ENCODE assay signal across 8 mouse cellular contexts in the genomic region with DNA sequence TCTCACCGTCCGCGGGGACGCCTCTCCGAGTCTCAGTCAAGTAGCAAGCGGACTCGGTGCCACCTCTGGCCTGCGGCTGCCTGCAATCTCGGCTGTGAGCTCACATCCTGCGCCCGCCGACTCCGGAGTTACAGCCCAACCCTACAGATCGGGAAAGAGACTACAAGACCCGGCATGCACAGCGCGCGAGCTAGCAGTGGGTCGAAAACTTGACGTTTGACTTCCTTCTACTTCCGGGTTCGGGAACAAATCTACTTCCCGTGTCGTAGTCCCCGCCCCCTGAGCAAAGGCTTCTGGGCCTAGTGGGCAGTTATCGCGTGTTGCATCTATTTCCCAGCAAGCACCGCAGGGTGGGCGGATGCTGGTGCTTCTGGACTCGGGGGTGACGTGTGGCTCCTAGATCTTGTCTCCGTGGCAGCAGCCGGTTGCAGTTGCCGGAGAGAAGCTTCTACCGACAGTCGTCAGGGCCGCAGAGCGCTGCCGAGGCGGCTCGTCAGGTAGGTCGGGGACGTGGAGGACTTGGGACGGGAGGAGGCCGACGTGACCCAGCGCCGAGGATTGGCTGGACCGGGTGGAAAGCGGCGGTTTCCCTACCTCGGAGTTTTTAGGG. TPM values are rescaled to one million over a fixed set of nuclear protein-coding genes. Genes with fewer than 3 reads are reported as not detected.
DNase-seq lines count a peak whose midpoint lies in the region; ATAC-seq lines count a peak whose summit lies in the region.

Gene Tnfaip1, minus strand, starts transcription at position 253 of the 610 bp plus-strand sequence.
Gene Ift20, plus strand, starts transcription at position 282 of the 610 bp plus-strand sequence.

- DNase-seq in B cell, adult 2 months: peak; percentile 97 to 98
- peak; percentile 100 for DNase-seq in brain, adult 2 months (ENCODE audit: low read depth, low spot score)
- peak; percentile 100 for DNase-seq in heart, embryonic 10.5 days (ENCODE audit: low spot score)
- peak; percentile 98 for DNase-seq in liver
- peak; percentile 95 to 96 for DNase-seq in spleen, postnatal 4 days (ENCODE audit: low spot score in 2 of 2)

- peaks cover 35% of the 10 kb centered on the region for H3K36me3 ChIP-seq in heart, embryonic 10.5 days
- H3K36me3 ChIP-seq in kidney, embryonic 15.5 days: peaks cover 38% of the 10 kb centered on the region

- peak within 1 kb of the TSS; percentile 87 for H3K4me3 ChIP-seq in heart, embryonic 10.5 days
- H3K4me3 ChIP-seq in kidney, embryonic 15.5 days (replicated peaks): peak within 1 kb of the TSS; percentile 80

- peak within 1 kb of the TSS; percentile 90 for H3K9ac ChIP-seq in kidney, embryonic 15.5 days

- H3K4me1 ChIP-seq in heart, embryonic 10.5 days: peaks cover 29% of the 10 kb centered on the region
- peaks cover 34% of the 10 kb centered on the region for H3K4me1 ChIP-seq in kidney, embryonic 15.5 days

- peak within 1 kb of the TSS; percentile 76 for H3K4me2 ChIP-seq in kidney, embryonic 15.5 days

- peak within 1 kb of the TSS; percentile 93 for H3K27ac ChIP-seq in heart, embryonic 10.5 days
- peak within 1 kb of the TSS; percentile 94 for H3K27ac ChIP-seq in kidney, embryonic 15.5 days

- under 1% methylated on average over 52 of the region's 52 CpGs for WGBS in heart, embryonic 10.5 days
- WGBS in kidney, embryonic 15.5 days: under 1% methylated on average over 52 of the region's 52 CpGs

- peak; percentile 96 for ATAC-seq in erythroblast, adult 5-6 weeks (replicated peaks; ENCODE audit: low FRiP score, poor library complexity, severe bottlenecking)
- peak; percentile 97 for ATAC-seq in kidney, embryonic 15.5 days (replicated peaks; ENCODE audit: low FRiP score)
- ATAC-seq in monocyte, adult 5-6 weeks (replicated peaks; ENCODE audit: insufficient number of reproducible peaks, low FRiP score, low TSS enrichment, poor library complexity, severe bottlenecking): peak; percentile 96

- H3K27me3 ChIP-seq in heart, embryonic 10.5 days (ENCODE audit: insufficient read depth, poor library complexity, severe bottlenecking): no peaks in the 10 kb centered on the region
- H3K27me3 ChIP-seq in kidney, embryonic 15.5 days: no peaks in the 10 kb centered on the region

- no peaks in the 10 kb centered on the region for H3K9me3 ChIP-seq in heart, embryonic 10.5 days
- no peaks in the 10 kb centered on the region for H3K9me3 ChIP-seq in kidney, embryonic 15.5 days (replicated peaks)

RNA-seq across cellular contexts. Expression of gene Tnfaip1, which starts in this region (rescaled TPM):
- 0.58 and 2.1 TPM in 2 replicates for total RNA-seq in erythroblast, adult 5-6 weeks (2015; ENCODE audit: low replicate concordance)
- total RNA-seq in erythroblast, adult 5-6 weeks (2017; ENCODE audit: low replicate concordance): 0.60 and 1.5 TPM in 2 replicates
- polyA plus RNA-seq in heart, embryonic 10.5 days (2016; fragmentation: Nextera tagmentation; extraction: Ambion mirVana): 92.5 and 92.6 TPM in 2 replicates
- 81.8 and 88.2 TPM in 2 replicates for polyA plus RNA-seq in kidney, embryonic 15.5 days (2015; fragmentation: Nextera tagmentation; extraction: Ambion mirVana)
- 5.4 to 8.8 TPM (median 8.3 TPM) in 3 replicates for total RNA-seq in monocyte, adult 5-6 weeks (2017)

RNA-seq across cellular contexts. Expression of gene Ift20, which starts in this region (rescaled TPM):
- 31.5 and 42.0 TPM in 2 replicates for total RNA-seq in erythroblast, adult 5-6 weeks (2015; ENCODE audit: low replicate concordance)
- 49.2 and 62.7 TPM in 2 replicates for total RNA-seq in erythroblast, adult 5-6 weeks (2017; ENCODE audit: low replicate concordance)
- polyA plus RNA-seq in heart, embryonic 10.5 days (2016; fragmentation: Nextera tagmentation; extraction: Ambion mirVana): 92.8 and 95.9 TPM in 2 replicates
- 134 and 145 TPM in 2 replicates for polyA plus RNA-seq in kidney, embryonic 15.5 days (2015; fragmentation: Nextera tagmentation; extraction: Ambion mirVana)
- 133 to 162 TPM (median 149 TPM) in 3 replicates for total RNA-seq in monocyte, adult 5-6 weeks (2017)

Comparison
In these comparisons a context has a peak if more than half of its experiments do, and no peak if none do; other contexts are left out.
1. Peak in every context shown above with its lines: DNase-seq, ATAC-seq, H3K4me3 ChIP-seq and H3K27ac ChIP-seq.